In genomic region chr12:107927961-107928431, GRCm38 (mm10) we compare ENCODE assay signal across 9 mouse cellular contexts.
DNase-seq lines count a peak whose midpoint lies in the region; ATAC-seq lines count a peak whose summit lies in the region.
"Had no signal": no experiment of that assay in that cellular context is flagged by ENCODE, and none has a peak within 500 bp of the region (broad histone marks: within the 10 kb centered on the region; RNA-seq: fewer than 3 reads in every experiment).

No protein-coding gene starts in this region.

- no peaks in the 10 kb centered on the region for H3K27me3 ChIP-seq in kidney, embryonic 14.5 days (ENCODE audit: control insufficient read depth, insufficient read depth, low read length)
- no peaks in the 10 kb centered on the region for H3K27me3 ChIP-seq in embryonic facial prominence, embryonic 12.5 days
- H3K27me3 ChIP-seq in kidney, embryonic 15.5 days: no peaks in the 10 kb centered on the region
- no peaks in the 10 kb centered on the region for H3K27me3 ChIP-seq in neural tube, embryonic 14.5 days (ENCODE audit: control insufficient read depth, insufficient read depth, low read length)
- H3K27me3 ChIP-seq: megakaryocyte, embryonic 14.5 days had no signal

- H3K27ac ChIP-seq in kidney, embryonic 14.5 days (ENCODE audit: low read depth, low read length): no peak overlapping the region
- peak overlapping the region; percentile 63; the same call in 1 of the 2 replicates for H3K27ac ChIP-seq in embryonic facial prominence, embryonic 12.5 days
- H3K27ac ChIP-seq in kidney, embryonic 15.5 days: no peak overlapping the region
- H3K27ac ChIP-seq in neural tube, embryonic 14.5 days (ENCODE audit: low read depth, low read length): peak overlapping the region; percentile 77

- no peak overlapping the region; the same call in 1 of the 2 replicates for H3K9ac ChIP-seq in kidney, embryonic 14.5 days (ENCODE audit: low read depth, low read length)
- H3K9ac ChIP-seq in embryonic facial prominence, embryonic 12.5 days: no peak overlapping the region
- no peak overlapping the region for H3K9ac ChIP-seq in kidney, embryonic 15.5 days
- H3K9ac ChIP-seq in neural tube, embryonic 14.5 days (replicated peaks; ENCODE audit: low read depth, low read length): peak overlapping the region; percentile 43; the same call in 1 of the 2 replicates

- WGBS in kidney, embryonic 14.5 days: 55% methylated on average over 10 of the region's 10 CpGs
- WGBS in embryonic facial prominence, embryonic 12.5 days: 53% methylated on average over 10 of the region's 10 CpGs
- WGBS in kidney, embryonic 15.5 days: 45% methylated on average over 10 of the region's 10 CpGs
- WGBS in neural tube, embryonic 14.5 days: 20% methylated on average over 9 of the region's 10 CpGs

- no peak overlapping the region for H3K4me3 ChIP-seq in kidney, embryonic 14.5 days (ENCODE audit: low read length)
- no peak overlapping the region for H3K4me3 ChIP-seq in embryonic facial prominence, embryonic 12.5 days
- no peak overlapping the region for H3K4me3 ChIP-seq in kidney, embryonic 15.5 days (replicated peaks)
- H3K4me3 ChIP-seq in neural tube, embryonic 14.5 days (ENCODE audit: low read depth, low read length): peak overlapping the region; percentile 11
- H3K4me3 ChIP-seq: megakaryocyte, embryonic 14.5 days had no signal

- no peak overlapping the region for H3K4me2 ChIP-seq in kidney, embryonic 14.5 days (replicated peaks; ENCODE audit: low read depth, low read length)
- H3K4me2 ChIP-seq in embryonic facial prominence, embryonic 12.5 days (replicated peaks): peak overlapping the region; percentile 21; the same call in 1 of the 2 replicates
- H3K4me2 ChIP-seq in kidney, embryonic 15.5 days: 0 out of 2 replicates have a peak overlapping the region, but pooled peaks have one; percentile 15
- peak overlapping the region; percentile 44 for H3K4me2 ChIP-seq in neural tube, embryonic 14.5 days (ENCODE audit: low read depth, low read length)

- no peak for DNase-seq in kidney, adult 8-10 months
- DNase-seq in adrenal gland, adult 8-10 months: no peak
- DNase-seq in urinary bladder, postnatal 14 days (ENCODE audit: low spot score): no peak
- no peak for DNase-seq in left cerebral cortex, adult 8-10 months (ENCODE audit: low spot score in 2 of 2)

- peak; percentile 43; the same call in 1 of the 2 replicates for ATAC-seq in kidney, embryonic 14.5 days (ENCODE audit: low FRiP score, low TSS enrichment)
- ATAC-seq in embryonic facial prominence, embryonic 12.5 days (ENCODE audit: insufficient number of reproducible peaks, insufficient read depth, low FRiP score, low TSS enrichment): no peak; the same call in 1 of the 2 replicates
- 0 out of 2 replicates have a peak, but pooled peaks have one; percentile 24 for ATAC-seq in kidney, embryonic 15.5 days (replicated peaks; ENCODE audit: low FRiP score)
- ATAC-seq in neural tube, embryonic 14.5 days (ENCODE audit: low read depth): peak; percentile 63

- H3K36me3 ChIP-seq in kidney, embryonic 14.5 days (ENCODE audit: control insufficient read depth, insufficient read depth, low read length): no peaks in the 10 kb centered on the region
- H3K36me3 ChIP-seq in embryonic facial prominence, embryonic 12.5 days: no peaks in the 10 kb centered on the region
- H3K36me3 ChIP-seq in kidney, embryonic 15.5 days: no peaks in the 10 kb centered on the region
- no peaks in the 10 kb centered on the region for H3K36me3 ChIP-seq in neural tube, embryonic 14.5 days (ENCODE audit: control insufficient read depth, insufficient read depth, low read length)

- H3K9me3 ChIP-seq in kidney, embryonic 14.5 days (ENCODE audit: control insufficient read depth, low read length): no peaks in the 10 kb centered on the region
- H3K9me3 ChIP-seq in embryonic facial prominence, embryonic 12.5 days: no peaks in the 10 kb centered on the region
- no peaks in the 10 kb centered on the region for H3K9me3 ChIP-seq in kidney, embryonic 15.5 days (replicated peaks)
- no peaks in the 10 kb centered on the region for H3K9me3 ChIP-seq in neural tube, embryonic 14.5 days (ENCODE audit: control insufficient read depth, low read length)

- H3K4me1 ChIP-seq in kidney, embryonic 14.5 days (ENCODE audit: control insufficient read depth, insufficient read depth, low read length): peaks cover 44% of the 10 kb centered on the region
- H3K4me1 ChIP-seq in embryonic facial prominence, embryonic 12.5 days: peaks cover 67% of the 10 kb centered on the region
- H3K4me1 ChIP-seq in kidney, embryonic 15.5 days: peaks cover 47% of the 10 kb centered on the region
- peaks cover 52% of the 10 kb centered on the region for H3K4me1 ChIP-seq in neural tube, embryonic 14.5 days (ENCODE audit: control insufficient read depth, insufficient read depth, low read length)
- H3K4me1 ChIP-seq: megakaryocyte, embryonic 14.5 days had no signal

Comparison
In these comparisons a context has a peak if more than half of its experiments do, and no peak if none do; other contexts are left out.
1. H3K27ac ChIP-seq: peak in embryonic facial prominence, embryonic 12.5 days (single experiment) and neural tube, embryonic 14.5 days (single experiment); none in kidney, embryonic 14.5 days (single experiment) and kidney, embryonic 15.5 days (single experiment).